Mouse (Mus musculus) cerebellum, postnatal 36 days (tissue): ENCODE measurements around the gene Slc37a1.

Experiments
- DNase-seq, 2 experiments: peaks; one replicate each; pipeline ENCODE4 v3.0.0; 2021 to 2022; ENCODE audit warnings: mixed read lengths in 2 of 2

Gene Slc37a1

DNA sequence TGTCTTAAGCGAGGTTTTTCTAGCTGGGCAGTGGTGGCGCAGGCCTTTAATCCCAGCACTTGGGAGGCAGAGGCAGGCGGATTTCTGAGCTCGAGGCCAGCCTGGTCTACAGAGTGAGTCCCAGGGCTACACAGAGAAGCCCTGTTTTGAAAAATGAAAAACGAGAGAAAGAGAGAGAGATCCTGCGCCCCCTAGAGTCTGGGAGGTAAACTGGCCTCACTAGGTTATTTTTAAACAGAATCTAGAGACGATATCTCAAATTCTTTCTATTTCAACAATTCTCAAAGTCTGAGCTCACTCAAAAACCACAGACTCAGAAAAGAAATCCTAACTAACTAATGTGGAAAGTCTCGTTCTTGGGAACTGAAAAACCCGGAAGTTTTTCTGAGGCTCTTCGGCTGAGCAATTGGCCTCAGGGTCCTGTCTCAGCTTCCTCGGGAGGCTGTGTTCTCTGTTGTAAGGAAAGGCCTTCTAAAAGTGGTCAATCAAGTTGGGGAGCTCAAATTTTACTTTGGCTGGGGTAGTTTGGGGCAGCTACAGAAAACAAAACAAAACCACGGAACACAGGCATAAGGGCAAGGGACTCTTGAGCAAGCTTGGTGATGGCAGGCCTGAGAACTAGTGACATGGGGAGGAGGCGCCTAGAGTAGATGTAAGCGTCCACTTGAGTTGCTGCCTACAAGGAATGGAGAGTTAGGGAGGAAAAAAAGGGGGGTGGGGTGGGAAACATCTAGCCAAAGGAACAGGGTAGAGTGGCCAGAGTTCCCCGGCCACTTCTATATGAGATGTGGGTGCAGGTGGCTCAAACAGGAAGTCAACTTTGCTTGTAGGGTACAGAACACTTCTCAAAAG is 8.0 kb downstream of the Slc37a1 start:
- no peak for DNase-seq

DNA sequence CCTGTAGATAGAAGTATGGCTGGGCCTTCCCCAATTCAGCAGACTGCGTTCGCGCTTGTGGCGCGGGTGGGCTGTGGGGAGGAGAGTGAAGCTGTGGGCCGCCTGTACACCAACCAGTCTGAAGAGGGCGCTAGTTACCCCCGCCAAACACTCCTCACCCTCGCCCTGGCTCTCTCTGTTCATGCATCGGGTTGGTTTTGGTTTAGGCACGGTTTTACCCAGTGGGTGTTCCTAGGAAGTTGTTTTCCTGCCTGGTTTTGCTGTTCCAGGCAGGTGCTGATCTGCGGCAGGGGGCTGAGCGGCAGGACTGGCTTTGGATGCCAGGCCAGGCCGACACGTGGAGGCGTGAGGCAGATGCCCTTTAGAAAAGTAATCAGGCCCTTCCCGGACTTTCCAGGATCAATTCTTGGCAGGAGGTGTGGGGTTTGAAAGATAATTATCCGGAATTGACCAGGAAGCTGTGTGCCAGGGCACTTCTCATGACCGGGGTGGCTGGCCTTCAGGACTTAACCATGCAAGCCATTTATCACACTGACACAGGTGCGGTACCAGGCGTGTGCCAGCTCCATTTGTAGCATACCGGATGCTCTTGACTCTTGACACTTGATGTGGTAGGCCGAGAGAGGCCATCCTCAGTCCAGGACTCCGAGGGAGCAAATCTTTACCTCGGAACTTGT is 8.8 kb downstream of the Slc37a1 start:
- DNase-seq = peak in 1 of 2 experiments; percentile 60

DNA sequence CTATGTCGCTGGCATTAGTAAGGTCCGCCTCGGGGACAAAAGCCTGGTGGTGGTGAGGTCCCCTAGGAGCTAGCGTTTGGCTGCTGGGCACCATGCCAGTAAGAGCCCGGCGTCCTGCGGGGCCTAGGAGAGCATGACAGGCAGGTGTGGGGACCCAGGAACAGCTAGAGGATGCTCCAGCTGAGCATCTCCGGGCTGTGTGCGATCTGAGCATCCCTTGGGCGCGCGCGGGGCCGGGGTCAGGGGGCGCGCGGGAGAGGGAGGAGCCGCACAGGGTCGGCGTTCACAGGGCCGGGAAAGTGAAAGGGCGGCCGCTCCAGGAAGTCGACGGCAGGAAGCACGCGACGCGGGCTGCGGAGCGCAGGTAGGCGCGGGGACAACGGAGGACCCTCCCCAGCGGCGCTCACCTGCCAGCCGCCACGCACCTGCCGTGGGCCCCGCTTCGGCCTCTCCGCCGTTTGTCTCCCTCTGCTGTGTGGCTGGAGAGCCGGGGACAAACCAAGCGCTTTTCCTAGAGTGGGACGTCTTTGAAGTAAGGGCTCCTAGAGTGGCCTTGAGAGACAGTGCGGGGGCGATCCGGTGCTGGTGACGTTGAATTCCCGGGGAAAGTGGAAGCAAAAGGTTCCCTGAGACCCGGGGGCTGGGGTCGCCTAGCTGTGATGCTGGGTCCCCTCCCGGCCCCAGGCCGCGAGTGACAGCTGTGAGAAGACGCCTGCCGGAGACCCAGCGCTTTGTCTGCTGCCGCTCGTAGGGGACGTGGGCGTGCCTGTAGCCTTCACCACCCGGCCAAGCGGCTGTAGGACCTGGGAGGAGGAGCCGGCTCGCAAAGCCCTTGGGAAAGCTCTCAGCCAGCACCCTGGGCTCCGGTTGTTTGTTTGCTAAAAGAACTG is 9.5 kb downstream of the Slc37a1 start:
- peak; percentile 57 to 59 for DNase-seq

DNA sequence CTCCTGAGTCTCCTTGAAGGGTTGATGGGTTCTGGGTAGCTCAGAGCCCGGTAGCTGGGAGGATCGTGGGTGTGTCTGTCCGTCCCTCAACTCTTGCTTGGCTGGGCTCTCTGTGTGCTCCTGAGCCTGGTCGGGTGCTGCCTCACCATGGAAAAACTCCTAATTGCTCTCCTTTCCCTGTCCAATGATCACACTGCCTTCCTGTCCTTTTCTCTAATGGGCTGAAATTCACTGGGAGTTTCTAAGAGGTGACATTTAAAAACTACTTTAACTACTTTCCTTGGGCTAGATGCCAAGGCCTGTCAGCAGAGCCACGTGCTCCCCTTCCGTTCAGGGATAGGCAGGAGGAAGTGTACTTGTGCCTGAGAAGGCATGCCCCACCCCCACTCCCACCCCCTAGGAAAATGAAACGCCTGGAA is 10.9 kb downstream of the Slc37a1 start:
- no peak for DNase-seq

DNA sequence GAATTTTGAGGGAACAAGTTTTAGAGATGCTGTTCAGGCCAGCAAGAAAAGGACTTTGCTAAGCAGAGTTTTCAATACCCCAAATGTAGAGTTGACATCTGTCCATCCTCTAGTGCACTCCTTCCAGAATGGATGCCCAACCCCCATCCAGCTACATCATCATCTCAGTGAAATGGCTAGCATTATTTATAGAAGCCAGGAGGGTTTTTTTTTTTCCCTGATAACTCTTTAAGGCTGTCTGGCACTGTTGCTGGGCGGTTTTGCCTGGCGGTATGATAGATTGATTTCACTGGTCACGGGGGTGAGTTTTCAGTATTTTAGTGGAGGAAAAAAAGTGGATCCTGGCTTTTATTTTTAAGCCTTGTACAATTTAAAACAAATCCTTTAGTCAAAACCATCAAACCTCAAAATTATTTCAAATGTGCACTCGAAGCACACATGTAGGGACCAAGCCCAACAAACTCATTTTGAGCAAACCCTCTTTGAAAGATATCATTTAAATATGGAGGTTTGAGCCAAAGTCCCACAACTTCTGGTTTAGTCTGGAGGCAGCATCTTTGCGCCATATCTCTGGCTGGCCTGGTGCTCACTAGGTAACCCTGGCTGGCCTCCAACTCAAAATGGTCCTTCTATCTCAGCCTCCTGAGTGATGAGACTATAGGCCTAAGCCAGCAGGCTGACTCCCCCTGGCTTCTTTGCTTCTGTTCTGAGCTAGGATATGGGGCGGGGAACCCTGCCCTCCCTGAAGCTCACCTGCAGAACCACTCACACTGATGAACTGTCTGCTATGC is 12.0 kb downstream of the Slc37a1 start:
- no peak for DNase-seq

DNA sequence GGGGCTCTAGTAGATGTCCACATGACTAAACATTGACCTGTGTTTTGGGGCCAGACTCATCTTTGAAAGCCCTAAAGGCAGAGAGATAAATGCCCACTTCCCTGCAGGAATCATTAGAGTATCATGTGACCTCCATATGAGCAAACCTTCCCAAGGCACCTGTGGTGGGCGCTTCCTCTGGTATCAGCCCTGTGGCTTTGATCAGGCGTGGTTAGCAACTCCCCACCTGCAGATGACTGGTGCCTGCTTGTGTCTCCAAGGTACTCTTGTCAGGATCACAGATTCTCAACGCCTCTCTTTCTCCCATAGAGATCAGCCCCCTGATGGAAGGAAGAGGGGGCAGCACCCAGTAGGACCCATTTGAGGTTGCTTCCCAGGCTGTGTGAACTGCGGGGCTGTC is 13.4 kb downstream of the Slc37a1 start:
- DNase-seq = no peak

DNA sequence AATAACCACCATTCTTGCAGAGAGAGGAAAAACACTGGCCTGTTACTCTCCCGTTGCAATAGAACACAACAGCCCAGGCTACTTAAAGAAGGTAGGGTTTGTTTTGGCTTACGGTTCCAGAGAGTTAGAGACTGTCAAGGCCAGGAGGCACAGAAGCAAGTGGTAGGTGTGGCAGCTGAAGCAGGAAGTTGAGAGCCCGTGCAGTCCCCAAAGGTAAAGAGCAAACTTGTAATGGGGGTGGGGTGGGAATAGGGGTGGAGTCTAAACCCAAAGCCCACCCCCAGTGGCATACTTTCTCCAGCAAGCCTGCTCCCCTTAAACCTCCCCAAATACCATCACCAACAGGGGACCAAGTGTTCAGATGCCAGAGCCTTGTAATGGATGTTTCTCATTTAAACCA is 14.1 kb downstream of the Slc37a1 start:
- no peak for DNase-seq

DNA sequence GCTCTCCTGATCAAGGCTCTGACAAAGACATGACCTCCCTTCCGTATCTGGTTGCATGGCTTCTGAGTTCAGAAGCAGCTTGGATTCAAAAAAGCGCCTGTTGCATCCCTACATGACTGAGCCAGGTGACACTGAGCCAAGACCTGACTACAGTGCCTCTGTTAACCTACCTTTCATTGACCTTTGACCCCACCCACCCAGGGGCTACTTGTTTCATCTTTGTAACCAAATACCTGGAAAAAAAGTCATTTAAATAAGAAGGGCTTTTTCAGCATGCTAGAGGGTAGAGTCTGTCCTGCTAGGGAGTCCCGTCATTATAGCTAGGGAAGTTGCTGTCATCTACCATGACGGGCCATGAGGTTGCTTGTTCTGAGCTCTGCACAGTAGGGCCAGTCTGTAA is 16.8 kb downstream of the Slc37a1 start:
- no peak for DNase-seq

DNA sequence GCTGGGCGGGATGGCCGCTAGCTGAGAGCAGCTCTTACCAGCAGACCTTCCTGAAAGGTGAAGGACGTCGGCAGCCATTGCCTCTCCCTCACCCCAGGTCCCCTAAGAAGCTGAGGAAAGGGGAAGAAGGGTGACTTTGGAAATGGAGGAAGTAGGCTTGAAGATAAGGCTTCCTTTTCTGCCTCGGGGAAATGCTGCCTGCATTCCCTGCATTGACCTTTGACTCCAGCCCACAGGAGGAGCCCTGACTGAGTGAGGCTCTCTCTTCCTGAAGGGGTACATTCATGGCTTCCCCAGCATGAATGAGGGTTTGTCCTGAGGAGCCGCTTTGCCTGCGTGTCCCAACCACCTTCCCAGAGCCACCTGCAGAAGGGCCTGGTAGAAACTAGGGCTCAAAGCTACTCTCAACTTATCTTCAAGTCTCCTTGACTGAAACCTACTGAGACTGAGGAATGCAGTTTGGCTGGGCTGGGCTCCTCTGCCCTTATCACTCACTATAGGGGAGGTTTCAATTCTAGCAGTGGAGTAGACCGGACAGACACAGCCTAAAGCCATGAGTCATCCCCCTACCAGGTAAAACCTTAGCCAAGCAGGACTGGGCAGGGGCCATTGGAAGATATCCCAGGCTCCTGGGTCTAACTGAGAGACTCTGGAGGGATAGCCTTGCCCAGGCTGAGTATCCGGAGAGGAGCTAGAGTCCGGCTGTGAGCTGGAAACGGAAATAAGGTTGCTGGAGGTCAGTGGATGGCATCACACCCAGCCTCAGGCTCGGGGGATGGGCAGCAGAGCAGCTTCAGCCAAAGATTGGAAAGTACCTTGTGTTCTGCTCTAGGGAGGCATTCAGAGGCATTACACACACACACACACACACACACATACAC is 18.5 kb downstream of the Slc37a1 start:
- peak in 1 of 2 experiments; percentile 33 for DNase-seq

DNA sequence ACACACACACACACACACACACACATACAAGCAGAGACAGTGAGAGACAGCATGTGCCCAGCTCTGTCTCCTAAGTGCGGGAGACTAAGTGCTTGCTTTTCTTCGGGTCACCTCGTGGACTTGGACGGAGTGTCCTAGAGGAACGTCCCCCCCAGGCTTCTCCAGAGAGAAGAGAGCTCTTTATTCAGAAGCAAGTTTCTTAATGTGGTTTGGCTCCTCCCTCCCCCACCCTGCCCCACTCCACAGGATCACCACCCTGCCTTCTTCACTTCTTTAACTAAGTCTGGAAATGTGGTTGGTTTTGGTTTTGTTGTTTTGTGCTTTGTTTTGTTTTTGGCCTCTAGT is 19.2 kb downstream of the Slc37a1 start:
- DNase-seq = no peak

DNA sequence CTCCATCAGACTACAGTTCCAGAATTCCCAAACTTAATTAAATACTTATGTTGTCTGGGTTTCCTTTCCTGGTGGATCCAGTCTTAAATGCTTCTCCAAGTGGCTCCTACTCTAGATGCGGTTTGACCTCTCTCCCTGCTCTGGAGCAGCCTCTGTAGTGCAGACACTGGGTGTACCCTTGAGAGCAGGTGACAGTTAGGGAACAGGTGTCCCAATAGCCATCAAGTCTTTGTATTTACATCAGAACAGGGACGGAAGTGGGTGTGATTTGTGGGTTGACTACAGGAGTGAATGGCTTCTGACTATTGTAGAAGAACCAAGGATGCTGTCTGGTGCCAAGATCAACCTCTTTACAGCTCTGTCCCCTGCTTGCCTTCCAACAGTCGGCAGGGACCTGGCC is 21.2 kb downstream of the Slc37a1 start:
- no peak for DNase-seq

DNA sequence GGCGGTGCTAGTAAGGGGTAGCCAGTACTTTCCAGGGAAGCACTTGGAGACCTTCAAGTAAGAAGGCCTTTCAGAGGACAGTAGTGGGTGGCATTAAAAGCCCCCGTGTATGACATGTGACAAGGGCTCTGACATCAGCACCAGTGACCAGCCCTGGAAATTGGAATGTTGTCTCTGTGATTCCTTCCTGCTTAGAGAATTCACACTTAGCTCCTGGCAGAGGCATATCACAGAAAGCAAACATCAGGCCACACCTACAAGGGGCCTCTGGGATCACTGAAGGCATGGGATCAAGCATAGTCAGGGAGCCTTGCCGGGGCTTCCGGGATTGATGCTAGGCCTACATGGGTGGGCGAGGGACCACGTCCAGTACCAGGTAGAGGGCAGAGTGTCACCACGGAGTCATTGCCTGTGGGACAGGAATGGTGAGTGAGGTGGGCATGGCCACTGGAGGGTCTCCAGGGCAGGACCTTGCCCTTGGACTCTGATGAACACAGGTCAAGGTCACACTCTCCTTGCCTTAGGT is 21.8 kb downstream of the Slc37a1 start:
- DNase-seq = no peak

DNA sequence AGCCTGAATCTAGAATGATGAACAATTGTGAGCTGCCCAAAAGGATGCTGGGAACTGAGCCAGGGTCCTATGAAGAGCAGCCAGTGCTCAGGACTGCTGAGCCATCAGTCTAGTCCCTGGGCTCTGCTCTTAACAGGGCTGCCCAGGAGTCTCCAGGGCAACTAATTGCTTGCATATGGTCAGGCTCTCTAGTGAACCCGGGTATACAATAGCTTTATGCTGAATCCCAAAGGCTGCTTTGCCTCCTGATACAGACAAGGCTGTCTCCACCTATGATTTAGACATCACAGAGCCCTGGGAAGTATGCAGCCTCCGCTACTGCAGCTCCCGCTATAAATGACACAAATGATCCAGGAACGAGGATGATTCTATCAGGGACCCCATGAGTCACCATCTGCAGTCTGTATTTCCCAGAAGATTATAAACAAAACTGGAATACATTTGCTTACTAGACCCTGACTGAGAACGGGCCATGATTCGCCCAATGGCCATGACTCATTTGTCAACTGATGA is 22.7 kb downstream of the Slc37a1 start:
- no peak for DNase-seq

DNA sequence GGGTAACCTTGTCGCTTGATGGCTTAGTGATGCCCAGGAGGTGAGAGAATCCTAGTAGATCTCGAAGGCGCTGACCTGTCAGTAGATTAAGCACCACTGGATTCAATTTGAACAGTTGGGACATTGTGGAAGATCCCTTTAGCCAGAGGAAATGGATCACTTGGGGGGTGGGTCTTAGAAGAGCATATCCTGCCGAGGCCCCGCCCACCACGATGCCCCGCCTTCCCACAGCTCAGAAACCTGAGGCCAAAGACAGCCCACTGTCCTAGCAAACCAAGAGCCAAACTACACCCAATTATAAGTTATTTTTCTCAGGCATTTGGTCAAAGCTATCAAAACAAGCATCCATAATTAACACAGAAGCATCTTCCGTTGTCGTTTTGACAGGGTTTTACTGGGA is 24.5 kb downstream of the Slc37a1 start:
- no peak for DNase-seq

DNA sequence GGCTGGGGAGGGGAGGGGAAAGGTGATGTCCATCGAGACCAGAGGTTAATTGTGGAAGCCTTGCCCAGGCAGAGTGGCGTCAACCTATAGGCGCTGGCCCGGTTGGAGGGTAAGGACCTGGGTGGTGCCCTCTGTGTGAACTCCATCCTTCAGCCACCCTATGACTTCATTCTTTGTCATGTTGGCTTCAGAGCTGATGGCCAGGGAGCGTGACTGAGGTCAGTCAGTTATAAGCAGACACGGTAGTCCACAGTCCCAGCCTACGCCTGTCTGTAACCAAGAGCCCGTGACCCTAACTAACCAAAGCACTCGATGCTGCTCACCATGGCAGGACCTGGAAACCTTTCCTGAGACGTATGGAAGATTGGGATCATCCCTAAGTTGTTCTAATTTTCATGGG is 26.1 kb downstream of the Slc37a1 start:
- DNase-seq = no peak

DNA sequence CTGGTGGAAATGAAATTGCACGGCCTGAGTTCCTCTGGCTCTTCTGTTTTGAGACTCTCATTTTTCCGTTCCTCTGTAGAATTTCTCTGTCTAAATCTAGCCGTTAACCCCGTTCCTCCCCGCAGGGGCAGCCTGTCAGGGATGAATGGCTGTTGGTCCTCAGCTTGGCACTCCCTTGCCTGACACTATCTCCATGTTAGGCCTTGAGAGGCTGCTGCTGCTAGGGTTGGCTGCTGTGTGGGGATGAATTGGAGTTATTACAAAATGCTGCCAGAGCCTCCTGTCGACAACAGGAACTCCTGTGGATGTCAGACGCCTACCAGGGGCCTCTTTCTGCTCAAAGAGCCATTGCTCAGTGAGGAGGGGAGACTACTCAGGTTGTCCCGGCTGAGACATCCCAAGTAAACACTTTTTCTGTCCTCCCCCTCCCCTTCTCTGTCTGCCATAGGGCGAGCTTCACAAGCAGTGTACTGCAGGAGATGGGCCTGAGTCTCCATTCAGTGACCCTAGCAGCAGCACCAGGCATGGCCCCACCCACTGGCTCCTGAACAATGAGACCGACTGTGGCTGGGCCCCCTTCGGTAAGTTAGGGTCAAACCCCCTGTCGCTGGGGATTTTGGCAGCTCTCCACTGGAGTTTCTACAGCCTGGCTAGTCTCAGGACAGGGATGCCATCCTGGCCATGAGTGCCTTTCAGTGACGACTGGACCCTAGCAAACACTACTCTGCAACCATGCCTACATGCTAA is 28.6 kb downstream of the Slc37a1 start:
- no peak for DNase-seq

DNA sequence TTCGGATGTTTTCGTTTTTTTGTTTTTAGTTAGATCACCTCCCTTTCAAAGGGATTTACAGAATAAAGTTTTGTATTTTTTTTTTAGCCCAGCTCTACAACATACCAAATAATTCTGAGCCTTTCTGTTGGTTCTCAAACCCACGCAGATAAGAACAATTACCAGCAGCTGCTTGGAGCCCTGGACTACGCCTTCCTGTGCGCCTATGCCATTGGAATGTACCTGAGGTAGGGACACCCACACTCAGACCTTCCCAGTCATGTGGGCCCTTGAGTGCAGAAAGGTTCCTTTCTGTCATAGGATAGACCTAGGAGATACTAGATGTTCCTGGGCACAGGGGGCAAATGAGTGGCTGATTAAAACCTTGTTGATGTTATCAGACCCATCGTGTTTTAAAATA is 29.4 kb downstream of the Slc37a1 start:
- DNase-seq = no peak

DNA sequence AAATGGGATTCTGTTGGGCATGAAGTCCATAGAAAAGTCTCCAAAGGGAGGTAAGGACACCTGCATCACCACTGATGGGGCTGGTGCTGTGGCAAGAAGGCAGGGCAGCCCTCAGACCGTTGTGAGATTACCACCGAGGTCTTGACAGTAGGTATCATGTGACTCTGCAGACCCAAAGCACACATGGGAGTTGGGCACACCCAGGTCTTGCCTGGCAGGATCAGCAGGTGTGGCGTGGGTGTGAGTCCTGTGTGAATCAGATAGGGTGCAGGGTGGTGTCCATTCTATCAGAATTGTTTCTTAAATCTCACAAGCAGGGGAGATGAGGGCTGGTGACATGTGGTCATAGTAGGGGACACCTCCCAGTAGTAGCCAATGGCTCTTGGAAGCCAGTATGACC is 30.4 kb downstream of the Slc37a1 start:
- DNase-seq = no peak

DNA sequence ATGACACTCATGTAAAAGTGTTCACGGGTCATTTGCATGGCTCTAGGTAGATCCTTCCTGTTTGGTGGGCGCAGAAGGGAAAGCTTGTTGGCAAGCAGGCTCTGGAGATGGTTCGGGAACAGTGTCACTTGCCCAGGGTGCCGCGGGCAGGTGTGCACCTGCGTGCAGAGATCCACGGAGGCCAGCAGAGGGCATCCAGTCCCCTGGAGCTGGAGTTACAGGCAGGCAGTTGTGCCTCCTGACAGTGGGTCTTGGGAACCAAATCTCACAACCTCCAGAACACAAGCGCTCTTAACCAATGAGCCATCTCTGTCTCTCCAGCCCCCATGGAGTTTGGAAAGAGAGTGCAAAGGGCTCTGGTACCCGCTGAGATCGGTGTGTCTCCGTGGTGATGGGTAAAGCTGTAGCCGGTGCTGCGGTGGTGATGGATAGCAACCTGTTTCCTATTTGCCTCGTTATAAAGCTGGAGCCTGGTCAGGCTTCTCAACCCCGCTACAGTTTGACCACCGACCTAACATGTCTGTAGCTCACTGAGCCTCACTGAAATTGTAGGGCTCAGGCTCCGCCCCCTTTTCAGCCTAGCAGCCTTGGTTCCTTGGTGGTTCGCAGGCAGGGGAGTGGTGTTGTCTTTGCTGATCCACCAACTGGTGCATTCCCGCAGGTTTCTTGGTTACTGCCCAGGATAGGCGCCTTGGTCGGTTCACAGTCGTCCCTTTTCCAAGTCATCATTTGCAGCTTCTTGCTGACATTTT is 31.1 kb downstream of the Slc37a1 start:
- DNase-seq = peak in 1 of 2 experiments; percentile 39
